Mouse (Mus musculus) heart, postnatal 10 days (tissue): ENCODE measurements around the gene Il5. TPM values are rescaled to one million over a fixed set of nuclear protein-coding genes. Genes with fewer than 3 reads are reported as not detected.

Source experiments
- DNase-seq, 2 experiments: peaks; one replicate each; pipeline ENCODE4 v3.0.0; 2021
- intact Hi-C: fragments of 180-260 bp; cut with DNase I; formaldehyde crosslinking; loops from one replicate; pipeline ENCODE4 v1.15.1; 2025
- total RNA-seq, 2 experiments: library from RNA; stranded (reverse); gene quantifications; 2 replicates each; pipeline ENCODE4 v1.2.3; 2021

Il5 gene
- total RNA-seq, 2 experiments from 2014 or later, result not detected

DNA sequence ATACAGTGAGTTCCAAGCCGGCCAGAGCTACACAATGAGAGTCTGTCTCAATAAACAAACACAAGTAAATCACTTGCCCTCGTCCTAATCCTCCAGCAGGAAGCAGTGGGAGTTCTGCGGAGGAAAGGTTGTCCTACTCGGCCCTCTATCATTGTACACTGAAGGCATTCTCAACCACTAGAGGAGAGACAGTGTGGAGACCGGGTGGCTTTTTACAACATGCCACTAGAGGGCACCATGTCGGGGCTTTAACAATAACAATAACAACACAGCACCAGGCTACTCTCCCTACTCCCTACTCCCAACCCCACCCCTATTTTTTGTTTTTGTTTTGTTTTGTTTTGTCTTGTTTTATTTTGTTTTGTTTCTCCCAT is 17.0 kb downstream of the Il5 start:
- DNase-seq, result peak; percentile 71 to 81
- intact Hi-C loops, result loop anchor here (1.0 to 2.0 kb wide), 2 partner anchors 113 to 267 kb away; partner anchors contain the start of gene Gm9837

GRCm38 (mm10) chr11:53742353-53742752 is 21.8 kb downstream of the Il5 start:
- peak; percentile 28 to 38 for DNase-seq
- intact Hi-C loops, result loop anchor here (5.0 kb wide), 1 partner anchor 235 kb away; no protein-coding TSS in a partner anchor

DNA sequence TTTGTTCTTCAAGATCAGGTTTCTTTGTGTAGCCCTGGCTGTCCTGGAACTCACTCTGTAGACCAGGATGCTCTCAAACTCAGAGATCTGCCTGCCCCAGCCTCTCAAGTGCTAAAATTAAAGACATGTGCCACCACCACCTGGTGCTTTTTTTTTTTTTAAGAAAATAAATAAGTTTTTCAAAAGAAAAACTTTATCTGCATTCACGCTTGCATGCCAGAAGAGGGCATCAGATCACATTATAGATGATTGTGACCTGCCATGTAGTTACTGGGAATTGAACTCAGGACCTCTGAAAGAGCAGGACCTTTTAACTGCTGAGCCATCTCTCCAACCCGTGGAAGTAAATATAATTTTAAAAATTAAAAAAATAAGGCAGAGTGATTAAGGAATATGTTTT is 24.7 kb downstream of the Il5 start:
- intact Hi-C loops, result loop anchor here (5.0 kb wide), 1 partner anchor 517 kb away; no protein-coding TSS in a partner anchor
- DNase-seq, result no peak

- no peak for DNase-seq
Observed at GRCm38 (mm10) chr11:53747985-53748384, 27.4 kb downstream of the Il5 start.

GRCm38 (mm10) chr11:53748614-53749013 is 28.0 kb downstream of the Il5 start:
- intact Hi-C loops, result loop anchor here (5.0 kb wide), 1 partner anchor 514 kb away; no protein-coding TSS in a partner anchor
- DNase-seq, result no peak

More at GRCm38 (mm10) chr11:53747985-53748384, 27.4 kb downstream of the Il5 start:
- intact Hi-C loops, result loop anchor here (5.0 kb wide), 1 partner anchor 514 kb away; no protein-coding TSS in a partner anchor

DNA sequence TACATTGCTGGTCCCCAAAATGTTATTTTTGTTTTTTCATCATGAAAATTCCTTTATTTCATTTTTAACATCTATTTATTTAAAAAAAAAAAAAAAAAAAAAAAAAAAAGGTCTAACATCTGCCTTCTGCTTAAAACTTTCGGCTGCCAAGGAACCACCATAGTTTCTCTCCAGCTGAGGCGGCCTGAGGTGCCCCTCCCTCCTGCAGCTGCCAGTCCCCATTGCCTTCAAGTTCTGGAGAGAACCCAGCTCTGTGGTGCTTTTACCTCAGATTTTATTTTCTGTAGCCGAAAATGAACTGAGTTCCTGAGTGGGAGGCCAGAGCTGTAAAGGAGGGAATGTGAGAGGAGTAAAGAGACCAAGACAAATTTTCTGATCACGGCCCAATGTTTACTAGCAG is 28.7 kb downstream of the Il5 start:
- DNase-seq, result no peak
- intact Hi-C loops, result loop anchor here (5.0 kb wide), 1 partner anchor 513 kb away; no protein-coding TSS in a partner anchor

GRCm38 (mm10) chr11:53749716-53750352 is 29.2 kb downstream of the Il5 start:
- intact Hi-C loops, result loop anchor here (5.0 kb wide), 1 partner anchor 512 kb away; no protein-coding TSS in a partner anchor
- no peak for DNase-seq

DNA sequence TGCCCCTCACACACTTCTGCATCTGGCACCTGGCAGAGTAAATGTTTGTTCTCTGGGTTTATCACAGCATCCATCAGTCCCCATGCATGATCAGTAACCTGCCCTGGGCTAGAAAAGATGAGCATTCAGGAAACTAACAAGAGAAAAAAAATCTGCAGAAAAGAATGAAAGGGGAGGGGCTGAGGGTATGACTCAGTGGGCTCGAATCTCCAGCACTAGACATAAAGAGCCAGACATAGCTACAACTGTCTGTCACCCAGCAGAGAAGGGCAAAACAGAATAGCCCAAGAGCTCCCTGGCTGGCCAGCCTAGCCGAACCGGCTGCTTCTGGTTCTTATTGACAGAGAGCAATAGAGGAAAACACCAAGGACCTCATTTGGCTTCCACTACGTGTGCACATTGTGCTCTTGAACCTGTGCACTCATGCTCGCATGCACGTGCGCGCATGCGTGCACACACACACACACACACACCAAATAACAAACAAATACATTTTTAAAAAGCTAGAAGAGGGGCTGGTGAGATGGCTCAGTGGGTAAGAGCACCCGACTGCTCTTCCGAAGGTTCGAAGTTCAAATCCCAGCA is 34.5 kb downstream of the Il5 start:
- no peak for DNase-seq
- intact Hi-C loops, result no loop called here

DNA sequence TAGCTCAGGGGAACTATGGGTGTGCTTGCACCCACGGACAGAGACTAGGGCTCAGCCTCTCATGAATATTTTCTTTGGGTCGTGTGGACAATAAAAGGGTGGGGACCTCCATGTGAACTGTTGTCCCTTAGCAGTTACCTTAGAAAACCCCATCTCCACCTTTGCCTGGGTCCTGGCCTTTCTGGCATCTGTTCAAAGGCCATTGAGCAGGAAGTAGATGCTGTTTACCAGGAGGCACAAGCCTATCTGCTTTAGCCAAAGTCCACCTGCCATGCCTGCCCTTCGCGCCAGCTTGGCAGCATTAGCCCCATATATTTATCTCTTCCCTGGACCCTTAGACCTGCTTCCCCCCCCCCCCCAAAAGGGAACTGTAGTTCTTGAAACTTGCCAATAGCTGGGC is 37.0 kb downstream of the Il5 start:
- intact Hi-C loops, result loop anchor here (1.0 kb wide), 1 partner anchor 93 kb away; no protein-coding TSS in a partner anchor
- no peak for DNase-seq

- intact Hi-C loops, result loop anchor here (1.0 kb wide), 1 partner anchor 92 kb away; no protein-coding TSS in a partner anchor
Observed at GRCm38 (mm10) chr11:53758033-53758432, 37.4 kb downstream of the Il5 start.

GRCm38 (mm10) chr11:53758791-53759351 is 38.3 kb downstream of the Il5 start:
- peak; percentile 43 to 51 for DNase-seq
- intact Hi-C loops, result loop anchor here (1.0 kb wide), 1 partner anchor 91 kb away; no protein-coding TSS in a partner anchor

More at GRCm38 (mm10) chr11:53758033-53758432, 37.4 kb downstream of the Il5 start:
- peak in 1 of 2 experiments; percentile 47 for DNase-seq

GRCm38 (mm10) chr11:53759545-53760406 is 39.2 kb downstream of the Il5 start:
- intact Hi-C loops, result no loop called here
- peak in 1 of 2 experiments; percentile 47 for DNase-seq

DNA sequence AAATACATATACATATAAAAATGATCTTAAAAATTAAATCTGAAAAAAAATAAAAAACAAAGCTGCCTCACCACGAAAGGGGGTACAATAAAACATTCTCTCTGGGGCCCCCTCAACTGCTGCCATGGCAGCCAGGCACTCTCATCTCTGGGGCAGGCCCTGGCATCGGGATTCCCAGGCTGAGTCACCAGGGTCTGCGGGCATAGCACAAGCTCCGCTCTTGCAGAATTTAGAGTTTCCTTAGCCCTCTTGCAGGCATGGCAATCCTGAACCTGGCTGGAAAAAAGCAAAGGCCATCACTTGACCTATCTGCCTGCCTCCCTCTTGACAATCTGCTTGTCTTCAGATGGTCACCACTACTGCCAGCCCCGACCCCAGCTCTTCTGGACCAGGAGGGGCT is 40.7 kb downstream of the Il5 start:
- DNase-seq, result no peak
- intact Hi-C loops, result no loop called here

GRCm38 (mm10) chr11:53761822-53762221 is 41.2 kb downstream of the Il5 start:
- intact Hi-C loops, result no loop called here
- DNase-seq, result peak; percentile 82 to 85

- no peak for DNase-seq
- intact Hi-C loops, result no loop called here
Observed at GRCm38 (mm10) chr11:53762426-53762825, 41.8 kb downstream of the Il5 start.

- DNase-seq, result peak; percentile 89
- intact Hi-C loops, result no loop called here
Observed at GRCm38 (mm10) chr11:53762827-53763495, 42.4 kb downstream of the Il5 start.

DNA sequence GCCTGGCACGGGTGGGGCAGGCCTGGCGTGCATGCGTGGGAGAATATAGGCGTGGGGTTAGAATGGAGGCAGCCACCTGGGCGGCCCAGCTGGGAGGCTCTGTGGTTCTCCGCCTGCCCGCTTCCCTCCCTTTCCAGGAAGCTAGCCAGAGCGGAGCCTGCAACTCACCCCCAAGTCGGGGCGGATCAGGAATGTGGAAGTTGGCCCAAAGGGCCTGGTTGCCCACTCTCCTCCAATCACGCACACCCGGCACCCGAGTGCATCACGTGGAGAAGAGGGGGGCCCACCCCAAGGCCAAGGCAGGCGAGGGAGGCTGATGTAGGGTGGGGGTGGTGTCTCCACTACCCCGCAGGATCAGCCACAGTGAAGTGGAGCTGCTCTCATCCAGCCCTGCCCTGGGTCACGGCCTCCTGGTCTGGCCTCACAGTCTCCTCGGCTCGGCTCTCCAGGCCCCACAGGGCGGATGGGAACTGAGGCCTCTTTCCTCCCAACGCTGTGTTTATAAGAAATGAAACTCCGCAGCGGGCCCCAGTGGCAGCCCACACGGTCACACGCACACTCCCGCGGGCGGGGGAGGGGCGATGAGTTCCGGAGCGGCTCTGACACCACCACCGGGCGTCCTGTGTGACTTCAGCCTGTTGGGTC is 43.0 kb downstream of the Il5 start:
- DNase-seq, result peak; percentile 94 to 97
- intact Hi-C loops, result no loop called here

DNA sequence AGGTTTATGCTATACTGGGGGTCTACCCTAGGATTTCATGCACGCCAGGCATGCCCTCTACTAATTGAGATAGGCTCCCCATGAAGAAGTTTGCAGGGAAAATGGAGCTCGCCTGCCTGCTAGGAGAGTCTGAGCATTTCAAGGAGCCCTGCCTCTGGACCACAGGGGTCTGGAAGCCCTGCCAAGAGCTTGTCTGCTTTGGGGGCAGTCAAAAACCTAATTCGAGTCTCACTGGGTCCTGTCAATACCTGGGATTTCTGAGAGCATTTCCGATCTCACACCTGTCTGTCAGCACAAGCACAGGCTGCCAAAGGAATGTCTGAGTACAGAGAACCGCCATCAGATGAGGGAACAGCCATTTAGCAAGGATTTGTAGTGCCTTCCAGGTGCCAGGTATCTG is 44.0 kb downstream of the Il5 start:
- no peak for DNase-seq
- intact Hi-C loops, result no loop called here

DNA sequence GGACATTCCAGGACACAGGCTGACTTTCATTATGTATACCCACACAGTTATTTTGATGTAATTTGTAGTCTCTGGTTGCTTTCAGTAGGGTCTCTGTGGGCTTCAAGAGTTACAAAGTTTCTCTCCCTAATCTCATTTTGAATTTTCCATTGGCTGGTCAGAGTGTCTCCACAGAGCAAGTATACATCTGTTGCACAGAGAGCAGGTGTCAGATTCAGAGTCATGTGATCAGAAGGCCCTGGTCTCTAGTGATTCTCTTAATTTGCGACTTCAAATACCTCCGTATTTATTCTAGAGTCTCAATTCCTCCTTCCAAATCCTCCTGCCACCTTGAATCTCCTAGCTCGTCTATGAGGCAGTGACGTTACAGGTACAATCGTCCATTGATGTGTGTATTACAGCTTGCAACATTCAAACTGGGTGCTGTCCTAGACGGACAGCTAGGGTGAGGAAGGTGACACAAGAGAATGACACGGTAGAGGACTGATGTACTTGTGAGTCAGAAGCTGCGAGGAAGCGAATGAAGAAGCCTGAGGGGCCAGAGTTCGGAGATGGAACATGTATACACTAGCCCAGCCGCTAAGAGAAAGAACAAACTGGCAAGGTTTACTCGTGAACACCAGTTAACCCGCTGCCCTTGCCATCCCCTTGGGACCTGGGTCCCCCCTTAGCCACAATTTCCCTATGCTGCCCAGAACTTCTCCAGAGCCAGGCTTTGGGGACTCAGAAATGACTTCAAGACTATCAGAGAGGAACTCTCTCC is 48.0 kb downstream of the Il5 start:
- intact Hi-C loops, result no loop called here
- no peak for DNase-seq
